Mouse (Mus musculus): ENCODE results near the gene Enox1. TPM values are rescaled to one million over a fixed set of nuclear protein-coding genes. Genes with fewer than 3 reads are reported as not detected.

Enox1 gene
- total and polyA plus RNA-seq, 2 experiments from 2014 or later, result 23.1 to 49.6 TPM

DNA sequence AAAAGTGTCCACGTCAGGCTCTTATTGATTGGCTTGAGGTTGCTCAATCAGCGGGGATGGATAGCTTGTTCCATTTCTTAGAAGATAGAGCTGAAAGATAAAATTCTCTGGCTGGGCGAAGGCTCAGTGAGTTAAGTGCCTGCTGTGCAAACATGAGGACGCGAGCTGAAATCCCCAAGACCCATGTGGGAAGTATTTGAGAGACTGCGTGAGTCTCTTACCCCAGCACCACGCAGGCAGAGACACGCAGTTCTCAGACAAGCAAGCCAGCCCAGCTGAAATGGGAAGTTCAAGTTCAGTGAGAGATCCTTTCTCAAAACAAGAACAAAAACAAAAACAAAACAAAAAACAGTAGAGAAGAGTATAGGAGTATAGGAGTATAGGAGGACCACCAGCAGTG is 54.3 kb downstream of the Enox1 start:
- no peak overlapping the region for H3K4me3 ChIP-seq (ENCODE audit: low read depth, low read length)
- no peak for ATAC-seq (ENCODE audit: low FRiP score)
- no peak overlapping the region for H3K9ac ChIP-seq (replicated peaks; ENCODE audit: low read length, poor library complexity, severe bottlenecking)
- no peak for DNase-seq (ENCODE audit: low spot score)
- H3K9me3 ChIP-seq (ENCODE audit: low read length), result no peaks in the 10 kb centered on the region
- H3K27ac ChIP-seq (ENCODE audit: low read depth, low read length), result no peak overlapping the region
- H3K4me1 ChIP-seq (ENCODE audit: insufficient read depth, low read length), result no peaks in the 10 kb centered on the region
- 86% methylated on average over 8 of the region's 8 CpGs for WGBS
- no peak overlapping the region for H3K4me2 ChIP-seq (ENCODE audit: low read depth, low read length, poor library complexity, severe bottlenecking)
- H3K36me3 ChIP-seq (ENCODE audit: insufficient read depth, low read length), result no peaks in the 10 kb centered on the region
- no peak for TF ChIP-seq CTCF (IDR thresholded peaks at IDR 0.05)
- no peaks in the 10 kb centered on the region for H3K27me3 ChIP-seq (ENCODE audit: insufficient read depth, low read length)

DNA sequence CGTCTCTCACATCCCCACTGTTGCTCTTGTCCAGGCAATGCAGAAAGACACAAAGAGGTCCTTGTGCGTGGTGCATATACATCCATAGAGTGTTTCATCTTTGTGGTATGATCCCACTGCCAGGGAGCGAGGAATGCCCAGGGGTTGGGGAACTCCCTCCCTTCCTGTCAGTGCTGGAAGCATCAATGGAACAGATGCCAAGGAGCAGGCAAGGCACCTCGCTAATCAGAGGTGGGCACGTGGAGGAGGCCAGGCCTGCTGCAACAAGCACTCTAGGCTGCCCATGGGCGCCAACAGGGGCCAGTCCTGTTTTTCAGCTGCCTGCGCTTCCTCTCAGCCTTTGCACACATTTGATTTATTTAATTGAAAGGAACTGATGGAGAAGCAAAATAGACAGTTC is 56.6 kb downstream of the Enox1 start:
- no peaks in the 10 kb centered on the region for H3K9me3 ChIP-seq (ENCODE audit: low read length)
- WGBS, result 59% methylated on average over 7 of the region's 7 CpGs
- no peak overlapping the region for H3K9ac ChIP-seq (replicated peaks; ENCODE audit: low read length, poor library complexity, severe bottlenecking)
- no peak overlapping the region for H3K27ac ChIP-seq (ENCODE audit: low read depth, low read length)
- H3K4me1 ChIP-seq (ENCODE audit: insufficient read depth, low read length), result no peaks in the 10 kb centered on the region
- H3K36me3 ChIP-seq (ENCODE audit: insufficient read depth, low read length), result no peaks in the 10 kb centered on the region
- H3K4me2 ChIP-seq (ENCODE audit: low read depth, low read length, poor library complexity, severe bottlenecking), result no peak overlapping the region
- no peak for TF ChIP-seq CTCF (IDR thresholded peaks at IDR 0.05)
- ATAC-seq (ENCODE audit: low FRiP score) (no peak), DNase-seq (ENCODE audit: low spot score) (no peak)
- H3K27me3 ChIP-seq (ENCODE audit: insufficient read depth, low read length), result no peaks in the 10 kb centered on the region
- no peak overlapping the region for H3K4me3 ChIP-seq (ENCODE audit: low read depth, low read length)

DNA sequence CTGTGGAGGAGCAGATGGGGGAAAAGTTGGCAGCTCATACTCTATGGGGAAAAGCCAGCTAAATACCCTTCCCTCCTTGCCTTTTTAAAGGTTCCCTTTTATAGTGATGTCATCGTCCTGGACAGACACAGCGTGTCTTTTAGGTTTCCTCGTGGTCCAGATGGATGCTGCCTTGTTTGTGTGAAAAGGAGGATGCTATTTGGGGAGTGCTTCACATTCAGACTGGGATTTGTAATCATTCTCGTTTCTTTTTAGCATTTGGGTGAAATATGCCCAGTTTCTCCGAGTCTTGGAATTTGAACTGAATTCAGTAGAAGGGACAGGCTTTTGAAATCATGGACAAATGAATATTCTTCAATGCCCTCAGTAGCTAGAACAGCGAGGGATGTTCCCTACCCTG is 58.3 kb downstream of the Enox1 start:
- no peak for ATAC-seq (ENCODE audit: low FRiP score)
- TF ChIP-seq CTCF (IDR thresholded peaks at IDR 0.05), result no peak
- no peaks in the 10 kb centered on the region for H3K4me1 ChIP-seq (ENCODE audit: insufficient read depth, low read length)
- no peaks in the 10 kb centered on the region for H3K27me3 ChIP-seq (ENCODE audit: insufficient read depth, low read length)
- H3K9me3 ChIP-seq (ENCODE audit: low read length), result no peaks in the 10 kb centered on the region
- WGBS, result 89% methylated on average over 6 of the region's 6 CpGs
- no peak overlapping the region for H3K27ac ChIP-seq (ENCODE audit: low read depth, low read length)
- no peaks in the 10 kb centered on the region for H3K36me3 ChIP-seq (ENCODE audit: insufficient read depth, low read length)
- no peak overlapping the region for H3K4me2 ChIP-seq (ENCODE audit: low read depth, low read length, poor library complexity, severe bottlenecking)
- H3K9ac ChIP-seq (replicated peaks; ENCODE audit: low read length, poor library complexity, severe bottlenecking), result no peak overlapping the region
- DNase-seq (ENCODE audit: low spot score), result no peak
- no peak overlapping the region for H3K4me3 ChIP-seq (ENCODE audit: low read depth, low read length)

DNA sequence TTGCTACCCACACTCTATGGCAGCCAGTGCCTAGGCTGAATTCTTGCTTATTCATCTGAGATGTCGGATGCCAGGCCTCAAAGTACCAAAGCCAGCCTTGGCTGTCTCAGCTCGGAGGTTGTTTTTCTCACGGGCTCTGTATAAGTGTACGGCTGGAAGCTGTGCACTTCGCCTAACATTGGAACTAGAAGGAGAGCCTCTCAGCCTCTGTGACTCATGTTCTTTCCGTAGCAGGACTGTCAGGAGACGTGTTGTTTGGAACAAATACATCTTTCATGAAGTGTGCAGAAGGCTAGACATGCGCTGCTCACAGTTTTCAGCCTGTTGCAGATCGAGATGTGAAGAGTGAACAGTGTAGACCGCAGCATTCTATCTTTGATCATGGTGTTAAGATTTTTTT is 68.8 kb downstream of the Enox1 start:
- no peaks in the 10 kb centered on the region for H3K36me3 ChIP-seq (ENCODE audit: insufficient read depth, low read length)
- no peaks in the 10 kb centered on the region for H3K9me3 ChIP-seq (ENCODE audit: low read length)
- no peaks in the 10 kb centered on the region for H3K27me3 ChIP-seq (ENCODE audit: insufficient read depth, low read length)
- no peak for DNase-seq (ENCODE audit: low spot score)
- no peak for TF ChIP-seq CTCF (IDR thresholded peaks at IDR 0.05)
- H3K27ac ChIP-seq (ENCODE audit: low read depth, low read length), result no peak overlapping the region
- 80% methylated on average over 10 of the region's 10 CpGs for WGBS
- no peaks in the 10 kb centered on the region for H3K4me1 ChIP-seq (ENCODE audit: insufficient read depth, low read length)
- no peak overlapping the region for H3K4me2 ChIP-seq (ENCODE audit: low read depth, low read length, poor library complexity, severe bottlenecking)
- H3K4me3 ChIP-seq (ENCODE audit: low read depth, low read length), result no peak overlapping the region
- no peak overlapping the region for H3K9ac ChIP-seq (replicated peaks; ENCODE audit: low read length, poor library complexity, severe bottlenecking)
- no peak for ATAC-seq (ENCODE audit: low FRiP score)

DNA sequence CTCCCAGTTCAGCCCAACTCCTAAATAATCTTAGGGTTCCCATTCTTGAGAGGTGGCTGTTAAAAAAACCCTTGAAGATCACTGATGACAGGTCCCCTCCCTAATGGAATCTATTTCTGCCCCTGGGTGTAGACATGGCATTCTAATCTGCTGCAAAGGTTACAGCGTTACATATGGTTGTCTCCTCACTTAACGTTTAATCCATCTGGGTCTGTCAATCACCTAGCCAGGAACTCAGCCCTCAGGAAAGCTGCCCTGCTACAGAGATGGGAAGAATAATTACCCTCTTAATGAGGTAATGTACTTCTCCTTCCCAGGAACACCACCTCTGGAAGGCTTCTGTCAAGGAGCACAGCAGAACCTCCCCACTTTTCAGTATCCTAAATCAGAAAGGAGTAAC is 82.2 kb downstream of the Enox1 start:
- 45% methylated on average over 2 of the region's 2 CpGs for WGBS
- no peak for DNase-seq (ENCODE audit: low spot score)
- H3K9me3 ChIP-seq (ENCODE audit: low read length), result no peaks in the 10 kb centered on the region
- no peak overlapping the region for H3K9ac ChIP-seq (replicated peaks; ENCODE audit: low read length, poor library complexity, severe bottlenecking)
- no peaks in the 10 kb centered on the region for H3K4me1 ChIP-seq (ENCODE audit: insufficient read depth, low read length)
- H3K4me3 ChIP-seq (ENCODE audit: low read depth, low read length), result no peak overlapping the region
- H3K4me2 ChIP-seq (ENCODE audit: low read depth, low read length, poor library complexity, severe bottlenecking), result no peak overlapping the region
- TF ChIP-seq CTCF (IDR thresholded peaks at IDR 0.05), result no peak
- no peak for ATAC-seq (ENCODE audit: low FRiP score)
- no peaks in the 10 kb centered on the region for H3K36me3 ChIP-seq (ENCODE audit: insufficient read depth, low read length)
- H3K27me3 ChIP-seq (ENCODE audit: insufficient read depth, low read length), result no peaks in the 10 kb centered on the region
- H3K27ac ChIP-seq (ENCODE audit: low read depth, low read length), result no peak overlapping the region

DNA sequence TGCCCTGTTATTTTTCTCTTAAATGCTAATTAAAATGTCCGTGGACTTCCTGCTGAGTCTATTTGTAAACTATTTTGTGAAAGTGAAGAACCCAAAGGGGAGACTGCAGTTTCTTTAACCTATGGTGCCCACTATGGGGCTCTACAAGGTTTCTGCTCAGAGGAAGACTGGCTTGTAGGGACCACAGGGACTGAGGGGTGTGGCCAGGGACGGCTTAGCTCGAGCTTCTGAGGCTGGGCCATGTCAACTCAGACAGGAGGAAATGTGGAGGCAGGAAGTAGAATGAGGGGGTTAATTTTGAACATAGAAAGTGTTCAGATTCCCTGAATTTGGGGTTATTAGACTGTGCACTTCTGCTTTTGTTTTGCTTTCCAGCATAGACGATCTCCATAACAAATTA is 82.8 kb downstream of the Enox1 start:
- H3K4me1 ChIP-seq (ENCODE audit: insufficient read depth, low read length), result no peaks in the 10 kb centered on the region
- H3K4me2 ChIP-seq (ENCODE audit: low read depth, low read length, poor library complexity, severe bottlenecking), result no peak overlapping the region
- no peaks in the 10 kb centered on the region for H3K9me3 ChIP-seq (ENCODE audit: low read length)
- H3K36me3 ChIP-seq (ENCODE audit: insufficient read depth, low read length), result no peaks in the 10 kb centered on the region
- H3K27me3 ChIP-seq (ENCODE audit: insufficient read depth, low read length), result no peaks in the 10 kb centered on the region
- no peak for DNase-seq (ENCODE audit: low spot score)
- H3K9ac ChIP-seq (replicated peaks; ENCODE audit: low read length, poor library complexity, severe bottlenecking), result no peak overlapping the region
- H3K4me3 ChIP-seq (ENCODE audit: low read depth, low read length), result no peak overlapping the region
- WGBS, result 41% methylated on average over 4 of the region's 4 CpGs
- no peak for TF ChIP-seq CTCF (IDR thresholded peaks at IDR 0.05)
- ATAC-seq (ENCODE audit: low FRiP score), result no peak
- H3K27ac ChIP-seq (ENCODE audit: low read depth, low read length), result no peak overlapping the region

DNA sequence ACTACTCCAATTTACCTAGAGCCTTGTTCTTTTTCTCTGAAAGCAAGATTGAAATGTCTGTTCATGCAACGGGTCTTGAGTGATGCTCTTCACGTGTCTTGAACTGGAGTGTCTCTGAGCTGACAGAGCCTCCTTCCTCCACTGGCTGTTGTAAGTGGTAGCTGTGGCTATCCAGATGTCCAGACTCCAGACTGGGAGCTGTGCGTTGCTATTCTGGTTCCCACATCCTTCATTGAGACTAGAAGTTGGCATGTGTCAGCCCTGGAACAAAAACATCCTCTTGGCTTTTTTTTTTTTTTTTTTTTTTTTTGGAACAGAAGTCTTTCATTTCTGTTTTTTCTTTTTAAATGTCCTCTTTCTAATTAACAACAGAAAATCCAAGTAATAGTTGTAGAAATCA is 90.4 kb downstream of the Enox1 start:
- no peak for TF ChIP-seq CTCF (IDR thresholded peaks at IDR 0.05)
- 94% methylated on average over 3 of the region's 3 CpGs for WGBS
- Histone ChIP-seq H3K27ac (ENCODE audit: low read depth, low read length) (no peak overlapping the region), H3K27me3 (ENCODE audit: insufficient read depth, low read length) (no peaks in the 10 kb centered on the region), H3K4me3 (ENCODE audit: low read depth, low read length) (no peak overlapping the region), H3K9ac (replicated peaks; ENCODE audit: low read length, poor library complexity, severe bottlenecking) (no peak overlapping the region), H3K4me2 (ENCODE audit: low read depth, low read length, poor library complexity, severe bottlenecking) (no peak overlapping the region), H3K4me1 (ENCODE audit: insufficient read depth, low read length) (no peaks in the 10 kb centered on the region), H3K9me3 (ENCODE audit: low read length) (no peaks in the 10 kb centered on the region), H3K36me3 (ENCODE audit: insufficient read depth, low read length) (no peaks in the 10 kb centered on the region)
- ATAC-seq (ENCODE audit: low FRiP score) (no peak), DNase-seq (ENCODE audit: low spot score) (no peak)

All from midbrain, postnatal 0 days (tissue).